Mouse (Mus musculus) liver, embryonic 14.5 days (tissue): ENCODE results near the gene Auh. TPM values are rescaled to one million over a fixed set of nuclear protein-coding genes. Genes with fewer than 3 reads are reported as not detected.

Experiments used
- ATAC-seq: fragments of 200-750 bp; cut with Nextera tagmentation; 2 replicates; pipeline ENCODE4 v1.8.0; 2017; ENCODE audit warnings: moderate number of reproducible peaks, mild to moderate bottlenecking, moderate library complexity; ENCODE audit not compliant: insufficient read depth
- DNase-seq, 3 experiments: peaks; one replicate each; pipeline ENCODE4 v3.0.0-alpha.2; 2012 to 2013; ENCODE audit warnings: low read depth in 3 of 3, low spot score in 3 of 3
- H3K27ac ChIP-seq: fragments of 300-500 bp; sonication (generic); 2 replicates; pipeline ENCODE4 v1.5.1; 2014; ENCODE audit warnings: moderate library complexity, mild to moderate bottlenecking, control low read depth, inconsistent platforms
- H3K27me3 ChIP-seq: fragments of 300-500 bp; sonication (generic); 2 replicates; pipeline ENCODE4 v1.6.1; 2014; ENCODE audit warnings: mild to moderate bottlenecking, low read length, moderate library complexity; ENCODE audit not compliant: control insufficient read depth, insufficient read depth
- H3K36me3 ChIP-seq: fragments of 300-500 bp; sonication (generic); replicated peaks from 2 replicates; pipeline ENCODE4 v1.6.1; 2014; ENCODE audit warnings: low read depth; ENCODE audit not compliant: control insufficient read depth, insufficient read depth
- H3K4me1 ChIP-seq, 2 experiments: fragments of 200-500 bp in 1 of 2; fragments of 300-500 bp in 1 of 2; sonication (generic) in 1 of 2; replicated peaks; 2 replicates each; pipeline ENCODE4 v1.6.1; 2012 to 2014; ENCODE audit warnings: antibody characterized with exemption in 1 of 2, inconsistent platforms in 1 of 2, low read length in 1 of 2; ENCODE audit not compliant: control insufficient read depth in 2 of 2, insufficient read depth in 2 of 2
- H3K4me2 ChIP-seq: fragments of 300-500 bp; sonication (generic); 2 replicates; pipeline ENCODE4 v1.6.1; 2014; ENCODE audit warnings: low read depth, mild to moderate bottlenecking, control low read depth, moderate library complexity
- H3K4me3 ChIP-seq, 2 experiments: fragments of 200-500 bp in 1 of 2; fragments of 300-500 bp in 1 of 2; sonication (generic) in 1 of 2; 2 replicates each; pipeline ENCODE4 v1.5.1; 2012 to 2014; ENCODE audit warnings: low read depth in 2 of 2, low read length in 2 of 2, mild to moderate bottlenecking in 2 of 2, control low read depth in 1 of 2, inconsistent platforms in 1 of 2, moderate library complexity in 1 of 2; ENCODE audit not compliant: insufficient read depth in 1 of 2
- H3K9ac ChIP-seq: fragments of 300-500 bp; sonication (generic); replicated peaks from 2 replicates; pipeline ENCODE4 v1.6.1; 2014; ENCODE audit warnings: mild to moderate bottlenecking, control low read depth, moderate library complexity
- H3K9me3 ChIP-seq: fragments of 300-500 bp; sonication (generic); 2 replicates; pipeline ENCODE4 v1.6.1; 2016; ENCODE audit warnings: low read length, mixed read lengths; ENCODE audit not compliant: control insufficient read depth
- CTCF ChIP-seq: IDR thresholded peaks from 2 replicates; pipeline ENCODE4 v1.5.1; 2016; ENCODE audit warnings: antibody characterized with exemption, low read depth, control low read depth
- EP300 ChIP-seq: IDR thresholded peaks from 2 replicates; pipeline ENCODE4 v1.6.1; 2016; ENCODE audit warnings: antibody characterized with exemption, low read depth
- WGBS: fragments of 180-500 bp; shearing (Covaris S2); extraction: QIAGEN DNeasy Blood & Tissue Kit; methylation state at CpG from one replicate; pipeline ENCODE4 v1.1.7; 2014; ENCODE audit not compliant: insufficient replicate concordance; 5-methylcytosine and 5-hydroxymethylcytosine counted together
- polyA plus RNA-seq, 2 experiments: library from polyadenylated mRNA; depleted of rRNA in 1 of 2; stranded (reverse) in 1 of 2; unstranded in 1 of 2; fragments of >200 nt; fragmentation: Nextera tagmentation in 1 of 2; extraction: Ambion mirVana in 1 of 2; gene quantifications; 2 replicates each; pipeline versions ENCODE4 v1.2.1 to v1.2.3; 2012 to 2014

The Auh gene
- polyA plus RNA-seq, 2 experiments: 16.1 to 26.5 TPM

DNA sequence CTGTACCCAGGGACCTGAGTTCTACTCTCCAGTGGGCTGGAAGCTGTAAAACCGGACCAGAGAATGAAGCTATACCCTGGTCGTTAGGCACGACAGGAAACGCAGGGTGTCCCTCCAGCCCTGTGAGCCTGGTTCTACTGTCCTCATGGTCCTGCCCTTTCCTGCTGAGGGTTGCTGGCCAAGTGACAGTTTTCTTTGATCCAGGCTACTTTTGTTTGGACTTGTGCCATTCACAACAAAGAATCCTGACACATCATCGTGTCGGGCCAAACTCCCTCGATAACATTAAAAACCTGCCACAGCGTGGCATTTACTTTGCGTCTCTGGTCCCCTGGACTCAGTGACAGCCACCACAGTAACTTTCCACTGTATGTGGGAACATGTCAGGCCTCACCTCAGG is 107.9 kb downstream of the Auh start:
- no peak overlapping the region for H3K9ac ChIP-seq

GRCm38 (mm10) chr13:52819901-52820300 is 109.6 kb downstream of the Auh start:
- no peak for DNase-seq
- Histone ChIP-seq H3K9ac (no peak overlapping the region), H3K4me1 (peaks cover 7 to 45% of the 10 kb centered on the region in 2 experiments; a peak in 3 of 4 replicates), H3K4me2 (no peak overlapping the region), H3K27ac (no peak overlapping the region), H3K4me3 (no peak overlapping the region), H3K36me3 (no peaks in the 10 kb centered on the region), H3K9me3 (no peaks in the 10 kb centered on the region), H3K27me3 (no peaks in the 10 kb centered on the region; the same call in 1 of the 2 replicates)
- no peak for TF ChIP-seq EP300
- no peak for TF ChIP-seq CTCF
- WGBS: 58% methylated on average over 4 of the region's 4 CpGs
- ATAC-seq: no peak

More for the DNA sequence above, 107.9 kb downstream of the Auh start:
- Histone ChIP-seq H3K4me1 (peaks cover 7 to 48% of the 10 kb centered on the region in 2 experiments; a peak in 3 of 4 replicates), H3K4me2 (no peak overlapping the region), H3K27me3 (no peaks in the 10 kb centered on the region; the same call in 1 of the 2 replicates), H3K36me3 (no peaks in the 10 kb centered on the region), H3K9me3 (no peaks in the 10 kb centered on the region), H3K4me3 (no peak overlapping the region), H3K27ac (no peak overlapping the region)
- TF ChIP-seq EP300 (no peak), CTCF (no peak)
- ATAC-seq: no peak
- no peak for DNase-seq
- WGBS: 51% methylated on average over 9 of the region's 9 CpGs

DNA sequence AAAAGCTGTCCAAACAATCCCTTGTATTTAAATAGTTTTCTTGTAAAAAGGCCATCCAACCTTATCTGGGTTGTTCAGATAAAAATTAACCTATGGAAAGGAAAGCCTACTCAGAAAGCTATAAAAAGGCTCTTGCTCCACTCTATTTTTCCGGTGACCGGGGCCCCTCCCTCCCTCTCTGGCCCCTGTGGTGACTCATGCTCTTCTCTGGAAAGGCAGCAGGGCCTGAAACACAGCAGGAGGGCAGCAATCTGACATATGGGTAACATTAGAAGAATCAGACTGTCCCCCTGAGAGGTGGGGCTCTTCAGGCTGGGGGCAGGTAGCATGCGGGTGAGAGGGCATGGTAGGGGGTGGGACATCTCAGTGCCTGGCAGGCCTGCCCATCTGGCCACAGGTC is 110.7 kb downstream of the Auh start:
- Histone ChIP-seq H3K9me3 (no peaks in the 10 kb centered on the region), H3K4me3 (no peak overlapping the region), H3K27me3 (no peaks in the 10 kb centered on the region; the same call in 1 of the 2 replicates), H3K4me1 (peaks cover 9 to 49% of the 10 kb centered on the region in 2 experiments; a peak in 3 of 4 replicates), H3K27ac (no peak overlapping the region), H3K9ac (peak overlapping the region; percentile 31; the same call in 1 of the 2 replicates), H3K4me2 (no peak overlapping the region), H3K36me3 (no peaks in the 10 kb centered on the region)
- no peak for DNase-seq
- no peak for TF ChIP-seq EP300
- TF ChIP-seq CTCF: no peak
- ATAC-seq: no peak
- WGBS: 6% methylated on average over 3 of the region's 3 CpGs

- 43% methylated on average over 6 of the region's 6 CpGs for WGBS
- TF ChIP-seq CTCF (no peak), EP300 (no peak)
- Histone ChIP-seq H3K36me3 (no peaks in the 10 kb centered on the region), H3K9me3 (no peaks in the 10 kb centered on the region), H3K4me1 (peaks cover 9 to 47% of the 10 kb centered on the region in 2 experiments; a peak in 3 of 4 replicates), H3K9ac (no peak overlapping the region), H3K27me3 (no peaks in the 10 kb centered on the region; the same call in 1 of the 2 replicates), H3K4me2 (no peak overlapping the region), H3K27ac (no peak overlapping the region), H3K4me3 (no peak overlapping the region)
- ATAC-seq: no peak
- no peak for DNase-seq
Observed at GRCm38 (mm10) chr13:52817991-52818491, 111.4 kb downstream of the Auh start.

- Histone ChIP-seq H3K27me3 (no peaks in the 10 kb centered on the region), H3K4me2 (no peak overlapping the region), H3K27ac (no peak overlapping the region), H3K9me3 (no peaks in the 10 kb centered on the region), H3K4me3 (no peak overlapping the region), H3K9ac (no peak overlapping the region), H3K4me1 (peaks cover 7 to 17% of the 10 kb centered on the region in 2 experiments; a peak in 3 of 4 replicates), H3K36me3 (no peaks in the 10 kb centered on the region)
- DNase-seq (no peak), ATAC-seq (no peak)
- TF ChIP-seq EP300 (no peak), CTCF (no peak)
- WGBS: 44% methylated on average over 3 of the region's 3 CpGs
Observed at GRCm38 (mm10) chr13:52813750-52814149, 115.7 kb downstream of the Auh start.
